Mouse (Mus musculus) embryo, embryonic 9.5 days (tissue): Measurements from ENCODE around the gene Dpm2.

Experiments
- DNase-seq: peaks from one replicate; pipeline ENCODE4 v3.0.0-alpha.2; 2017; ENCODE audit errors: extremely low spot score

Gene Dpm2

DNA sequence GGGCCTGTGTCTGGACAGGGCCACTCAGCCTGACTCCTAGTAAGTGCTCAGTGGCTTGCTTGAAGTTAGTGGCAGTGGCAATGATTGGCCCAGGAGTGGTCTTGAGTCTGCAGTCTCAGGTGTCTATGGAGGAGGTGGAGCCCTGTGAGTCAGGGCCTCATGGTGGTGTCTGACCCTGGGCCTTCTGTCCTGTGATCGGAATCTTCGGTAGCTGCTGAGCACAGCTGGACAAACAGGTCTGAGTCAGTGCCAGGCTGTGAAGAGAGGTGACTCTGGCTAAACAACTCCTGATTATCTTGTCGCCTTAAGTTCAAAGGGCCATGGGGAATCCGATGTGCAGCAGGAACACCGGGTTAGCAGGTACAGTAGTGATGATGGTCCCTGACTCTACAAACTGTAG, 23.3 kb upstream of the Dpm2 start:
- DNase-seq, result no peak

DNA sequence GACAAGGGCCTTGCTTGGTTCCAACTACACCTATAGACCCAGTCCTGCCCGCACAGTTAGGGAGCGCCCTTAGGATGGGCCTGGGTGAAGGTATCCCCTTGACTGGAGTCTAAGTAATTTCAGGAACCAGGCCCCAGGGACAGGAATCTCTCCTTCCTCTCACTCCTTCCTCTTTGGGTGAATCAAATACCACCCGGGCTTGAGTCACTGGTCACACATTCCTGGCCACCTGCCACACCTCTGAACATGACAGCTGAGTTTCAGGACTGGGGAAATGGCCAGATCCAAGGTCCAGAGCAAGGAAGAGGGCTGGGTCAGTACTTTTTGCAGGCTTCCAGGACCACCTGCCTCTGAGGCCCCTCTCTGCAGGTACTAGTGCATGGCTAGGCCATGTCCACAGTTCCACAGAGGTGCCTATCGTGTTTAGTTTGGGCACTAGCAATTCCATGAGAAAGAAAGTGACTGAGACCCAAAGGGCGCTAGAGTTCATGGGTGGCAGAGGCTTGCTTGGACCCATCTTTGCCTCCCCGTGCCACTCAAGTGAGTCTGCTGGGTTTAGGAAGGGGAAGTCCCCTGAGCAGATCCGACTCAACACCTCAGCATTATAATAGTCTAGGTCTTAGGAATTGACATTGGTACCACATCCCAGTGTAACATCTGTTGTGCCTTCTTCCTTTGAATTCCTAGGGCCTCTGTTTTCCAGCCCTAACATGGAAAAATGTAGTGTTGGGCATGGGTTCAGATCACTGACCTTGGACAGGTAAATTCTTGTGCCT, 22.5 kb upstream of the Dpm2 start:
- no peak for DNase-seq

DNA sequence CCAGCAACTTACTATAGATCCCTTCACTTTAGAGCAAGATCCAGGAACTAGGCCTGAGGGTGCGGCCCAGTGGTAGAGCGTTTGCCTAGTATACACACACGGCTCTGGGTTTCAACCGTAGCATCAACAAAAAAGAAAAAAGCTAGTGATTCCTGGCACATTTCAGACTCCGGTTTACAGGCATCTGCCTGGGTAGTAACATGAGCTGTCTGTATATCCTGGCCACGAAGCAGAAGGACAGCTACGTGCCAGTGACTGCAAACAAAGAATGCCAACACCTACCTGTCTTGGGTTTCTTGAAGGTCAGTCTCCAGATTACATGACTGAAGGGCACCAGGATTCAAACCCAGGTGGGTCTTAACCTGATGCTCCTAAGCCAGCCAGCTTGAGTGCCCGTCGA, 21.5 kb upstream of the Dpm2 start:
- DNase-seq, result no peak

DNA sequence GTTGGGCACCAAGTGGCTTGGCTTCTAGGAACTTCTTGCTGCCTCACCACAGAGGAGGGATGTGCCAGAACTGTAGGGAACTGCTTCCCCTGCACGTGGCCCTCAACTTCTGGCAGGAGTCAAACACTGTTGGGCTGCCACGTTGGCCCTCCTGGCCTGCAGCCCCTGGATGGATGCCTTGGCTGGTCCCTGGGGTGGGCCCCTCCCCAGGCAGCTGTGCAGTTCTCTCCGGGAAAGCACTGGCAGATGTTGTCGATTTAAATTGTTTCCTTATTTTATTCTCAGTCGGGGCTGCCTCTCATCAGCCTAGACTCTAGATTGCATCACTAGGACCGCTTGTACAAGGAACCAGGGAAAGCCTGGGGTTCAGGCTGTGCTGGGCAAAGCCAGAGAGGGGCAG, 20.9 kb upstream of the Dpm2 start:
- DNase-seq, result no peak

DNA sequence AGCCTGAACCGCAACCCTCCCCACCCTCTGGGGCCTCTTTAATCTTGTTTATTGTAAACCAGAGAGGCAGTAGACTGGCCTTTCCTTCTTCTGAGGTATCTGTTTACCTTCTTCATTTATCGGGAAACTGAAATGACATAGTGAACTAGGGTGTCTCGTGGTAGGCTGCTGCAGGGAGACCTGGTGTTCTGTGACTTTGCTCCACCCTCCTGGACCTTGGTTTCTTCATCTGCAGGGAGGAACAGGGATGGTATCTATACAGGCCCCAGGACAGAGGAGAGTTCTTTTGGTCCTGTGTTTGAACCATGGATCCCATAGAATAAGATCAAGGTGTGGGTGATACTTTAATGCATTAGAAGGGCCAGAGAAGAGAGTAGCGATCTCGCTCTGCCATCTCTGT, 19.4 kb upstream of the Dpm2 start:
- no peak for DNase-seq

DNA sequence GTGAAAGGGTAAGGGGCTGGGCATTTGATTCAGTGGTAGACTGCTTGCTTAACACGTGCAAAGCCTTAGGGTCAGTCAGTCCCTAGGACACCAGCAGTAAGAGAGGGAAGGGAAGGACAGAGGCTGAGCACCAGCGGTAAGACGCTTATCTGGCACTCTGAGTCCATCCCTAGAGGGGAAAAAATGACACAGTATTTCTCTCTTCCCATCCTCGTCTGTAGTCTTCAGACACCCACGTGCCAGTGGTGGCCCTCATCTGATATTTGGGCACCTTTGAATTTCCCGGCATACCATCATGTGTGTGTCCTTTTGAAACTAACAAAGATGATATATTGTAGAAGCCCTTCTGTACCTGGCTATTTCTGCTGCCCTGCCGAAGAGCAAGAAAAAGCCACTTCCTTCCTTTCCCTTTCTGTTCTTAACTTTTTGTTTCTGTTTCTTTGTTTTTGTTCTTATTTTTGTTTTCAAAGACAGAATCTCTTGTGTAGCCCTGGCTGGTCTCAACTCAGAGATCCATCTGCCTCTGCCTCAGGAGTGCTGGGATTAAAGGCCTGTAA, 17.0 kb upstream of the Dpm2 start:
- no peak for DNase-seq

DNA sequence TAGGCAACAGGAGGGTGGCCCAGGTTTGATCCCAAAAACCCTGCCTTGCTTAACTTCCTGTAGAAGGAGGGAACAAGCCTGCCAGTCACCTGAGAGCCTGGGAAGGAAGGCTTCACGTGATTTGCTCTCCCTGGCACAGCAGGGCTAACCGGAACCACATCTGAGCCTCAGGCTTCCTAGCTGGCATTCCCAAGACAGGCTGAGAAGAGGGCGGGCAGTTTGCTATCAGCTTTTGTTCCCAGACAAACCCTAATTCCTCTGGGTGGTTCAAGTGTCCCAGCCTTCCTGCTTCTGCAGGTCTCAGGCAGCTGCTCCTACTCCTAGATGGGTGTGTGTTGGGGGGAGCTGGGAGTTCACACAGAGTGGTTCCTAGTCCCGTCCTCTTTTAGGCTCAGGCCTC, 15.2 kb upstream of the Dpm2 start:
- DNase-seq, result no peak

DNA sequence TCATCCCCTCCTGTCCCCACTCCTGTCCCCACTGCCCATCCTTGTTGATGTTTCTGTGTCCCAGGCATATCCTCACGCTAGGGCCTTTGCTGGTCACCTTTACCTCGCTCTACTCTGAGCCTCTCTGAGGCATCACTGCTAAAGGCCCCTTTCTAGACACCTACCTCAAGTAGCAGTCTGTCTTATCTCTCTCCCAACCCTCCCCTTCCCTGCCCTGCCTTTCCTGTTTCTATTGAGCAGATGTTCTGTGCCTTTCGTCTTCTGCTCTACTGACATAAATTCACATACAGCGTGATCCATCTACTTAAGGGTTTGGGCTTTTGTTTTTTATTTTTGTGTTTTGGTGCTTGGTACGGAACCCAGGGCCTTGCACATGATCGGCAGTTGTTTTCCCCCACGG, 14.6 kb upstream of the Dpm2 start:
- no peak for DNase-seq

DNA sequence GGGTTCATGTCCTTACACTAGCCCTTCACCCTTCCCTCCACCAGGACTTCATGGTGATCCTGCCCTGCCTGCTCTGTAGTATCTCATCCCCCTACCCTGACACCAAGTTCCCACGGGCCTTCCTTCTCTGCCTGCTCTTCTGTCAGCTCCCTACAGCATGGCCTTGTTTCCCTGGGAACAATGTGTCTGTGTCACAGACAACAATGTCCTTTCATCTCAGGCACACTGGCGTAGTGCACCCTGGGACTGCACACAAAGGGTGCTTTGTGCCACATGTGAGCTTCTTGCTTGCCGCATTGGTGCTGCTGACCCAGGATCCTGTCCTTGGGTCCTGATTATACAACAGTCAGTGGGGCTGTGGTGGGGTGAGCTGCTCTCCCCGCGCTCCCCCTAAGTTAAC, 11.1 kb upstream of the Dpm2 start:
- DNase-seq, result peak; percentile 47

DNA sequence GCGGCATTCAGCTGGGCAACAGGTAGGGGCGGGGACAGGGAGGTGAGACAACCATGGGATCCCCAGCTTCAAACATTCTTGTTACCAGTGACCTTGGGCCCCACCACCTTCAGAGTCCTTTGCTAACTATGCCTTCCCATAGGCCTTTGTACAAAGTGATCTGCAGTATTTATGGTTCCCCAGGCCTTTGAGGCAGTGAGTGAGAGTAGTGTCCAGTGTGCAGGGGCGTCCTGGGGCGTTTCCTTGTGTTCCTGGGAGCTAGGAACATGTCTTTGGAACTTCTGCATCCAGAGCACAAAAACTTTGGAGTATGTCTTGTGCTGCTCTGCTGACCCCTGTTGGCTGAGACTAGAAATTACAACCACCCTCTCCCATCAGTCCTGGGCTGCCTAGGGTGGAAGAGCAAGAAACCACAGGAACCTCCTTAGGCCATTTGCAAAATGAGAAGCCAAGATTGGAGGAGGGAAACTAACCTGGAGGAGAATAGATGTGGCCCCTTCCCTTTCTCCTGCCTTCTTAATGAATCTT, 4.1 kb upstream of the Dpm2 start:
- DNase-seq, result peak; percentile 68

DNA sequence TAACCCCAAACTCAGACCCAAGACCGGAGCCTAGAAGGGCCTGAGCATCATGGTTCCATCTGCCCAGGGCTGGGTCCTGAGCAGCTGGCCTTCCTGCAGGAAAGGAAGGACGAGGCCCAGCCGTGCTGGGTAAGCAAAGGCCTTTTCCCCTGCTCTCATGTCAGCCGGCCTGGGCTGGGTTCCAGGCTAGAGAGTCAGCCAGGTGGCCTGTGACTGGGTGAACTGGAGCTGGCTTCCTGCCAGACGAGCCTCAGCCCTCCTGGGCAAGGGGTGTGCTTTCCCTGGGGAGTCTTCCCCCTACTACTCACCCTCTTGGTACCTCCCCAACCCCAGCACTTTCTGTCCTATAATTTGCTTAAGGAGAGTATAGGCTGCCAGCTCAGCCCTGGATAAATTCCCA, 2.5 kb upstream of the Dpm2 start:
- no peak for DNase-seq

DNA sequence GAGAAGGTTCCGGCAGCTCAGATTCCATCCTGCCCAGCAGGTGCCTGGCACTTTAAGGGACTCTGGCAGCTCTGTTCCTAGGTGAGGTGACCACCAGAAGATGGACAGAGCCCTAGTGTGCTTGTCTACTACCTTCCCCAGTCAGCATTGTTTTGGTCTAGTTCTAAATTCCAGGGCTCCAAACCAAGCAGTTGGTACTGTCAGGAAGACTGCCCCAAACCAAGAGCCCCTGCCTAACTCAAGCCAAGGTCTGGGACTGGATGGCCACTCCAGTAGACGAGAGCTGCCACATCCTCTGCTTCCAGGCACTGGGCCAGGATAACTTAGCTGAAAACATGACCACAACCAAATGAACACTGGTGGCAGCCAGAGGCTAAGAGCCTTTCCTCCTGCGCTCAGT, 1.7 kb upstream of the Dpm2 start:
- no peak for DNase-seq

DNA sequence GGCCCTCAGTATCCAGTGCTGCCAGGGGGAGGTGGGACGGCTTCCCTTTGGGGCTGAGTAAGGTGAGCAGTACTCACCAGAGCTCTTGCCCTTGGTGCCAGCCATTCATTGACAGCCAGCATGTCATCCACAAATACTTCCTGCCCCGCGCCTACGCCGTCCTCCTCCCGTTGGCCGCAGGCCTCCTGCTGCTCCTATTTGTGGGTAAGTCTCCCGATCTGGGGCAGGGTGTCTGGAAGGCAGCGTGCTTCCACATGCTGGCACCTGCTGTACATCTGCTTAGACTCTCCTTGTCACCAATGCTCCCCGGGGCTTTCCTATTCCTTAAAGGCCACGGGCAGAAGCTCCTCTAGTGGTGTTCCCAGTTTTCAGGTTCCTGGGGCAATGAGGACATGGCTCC, 1.5 kb downstream of the Dpm2 start:
- DNase-seq, result no peak

DNA sequence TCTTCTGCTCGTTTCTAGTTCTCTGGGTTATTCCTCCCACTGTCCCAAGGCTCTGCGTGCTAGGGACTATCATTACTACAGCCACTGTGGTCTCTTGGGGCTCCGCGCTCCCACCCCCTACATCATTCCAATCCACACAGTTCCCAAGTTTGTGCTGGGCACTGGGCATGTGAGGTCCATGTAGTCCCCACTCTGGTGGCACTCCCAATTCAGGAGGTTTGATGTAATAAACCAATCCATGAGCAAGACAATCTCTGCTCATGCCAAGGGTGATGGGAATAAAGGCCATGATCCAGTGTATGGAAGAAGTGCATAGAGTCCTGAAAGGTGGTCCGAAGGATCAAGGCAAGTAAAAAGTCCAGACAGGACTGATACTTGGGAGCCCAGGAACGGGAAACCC, 3.8 kb downstream of the Dpm2 start, which contains the start of gene Pip5kl1:
Pip5kl1 (plus strand) TSS at position 301 of the 400 bp plus-strand sequence.
- no peak for DNase-seq

DNA sequence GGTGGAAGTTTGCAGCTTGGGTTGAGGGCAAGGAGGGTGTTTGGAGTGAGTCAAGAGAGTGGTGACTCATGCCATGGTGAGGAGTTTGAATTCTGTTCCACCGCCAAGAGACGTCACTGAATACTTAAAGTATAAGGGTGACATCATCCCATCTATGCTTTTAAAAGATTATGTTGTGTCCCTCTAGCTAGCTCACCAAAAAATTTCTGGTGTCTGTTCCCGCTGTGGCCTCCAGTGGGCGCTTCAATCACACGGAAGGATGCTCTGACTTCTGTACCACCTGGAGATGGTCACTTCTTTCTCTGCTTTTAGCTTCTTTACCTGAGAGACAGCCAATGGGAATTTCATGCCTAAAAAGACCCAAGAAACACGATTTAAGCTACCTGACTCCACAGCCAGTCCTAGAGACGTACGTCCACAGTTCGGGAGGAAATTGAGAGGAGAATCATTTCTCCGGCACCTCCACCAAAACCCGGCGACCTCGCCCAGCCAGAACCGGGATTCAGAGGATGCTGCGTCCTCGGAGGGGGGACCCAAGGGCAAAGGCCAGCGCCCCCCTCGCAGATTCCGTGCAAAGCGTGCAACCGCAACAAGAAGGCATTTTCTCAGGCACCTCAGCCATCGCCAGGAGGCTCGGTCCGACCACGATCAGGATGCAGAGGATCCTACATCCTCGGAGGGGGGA, 4.4 kb downstream of the Dpm2 start:
- DNase-seq, result peak; percentile 63

DNA sequence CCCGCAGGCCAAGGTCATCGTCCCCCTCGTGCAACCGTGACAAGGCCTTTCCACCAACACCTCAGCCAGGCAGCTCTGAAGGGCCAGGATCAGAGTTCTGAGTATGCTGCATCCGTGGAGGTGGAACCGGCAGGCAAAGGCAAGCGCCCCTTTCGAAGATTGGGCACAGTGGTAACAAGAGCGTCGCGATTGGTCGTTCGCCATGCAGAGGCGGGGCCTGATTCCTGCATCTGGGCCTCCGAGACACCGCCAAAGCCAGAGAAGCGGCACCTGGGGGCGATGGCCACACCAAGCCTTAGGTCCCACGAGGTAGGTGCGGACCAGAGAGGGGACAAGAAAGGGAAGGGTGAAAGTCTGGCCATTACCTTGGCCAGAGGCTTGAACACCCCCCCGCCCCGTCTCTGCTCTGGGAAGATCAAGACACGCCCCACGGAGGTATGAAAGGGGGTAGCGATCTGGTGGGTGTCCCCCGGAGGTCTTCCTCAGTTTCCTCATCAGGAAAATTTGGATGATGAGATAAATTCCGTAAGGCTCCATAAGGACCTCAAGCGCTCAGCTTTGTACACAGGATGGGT, 5.0 kb downstream of the Dpm2 start, which contains the start of gene 9430097D07Rik:
9430097D07Rik (minus strand) TSS at position 99 of the 575 bp plus-strand sequence.
- peak; percentile 70 for DNase-seq

DNA sequence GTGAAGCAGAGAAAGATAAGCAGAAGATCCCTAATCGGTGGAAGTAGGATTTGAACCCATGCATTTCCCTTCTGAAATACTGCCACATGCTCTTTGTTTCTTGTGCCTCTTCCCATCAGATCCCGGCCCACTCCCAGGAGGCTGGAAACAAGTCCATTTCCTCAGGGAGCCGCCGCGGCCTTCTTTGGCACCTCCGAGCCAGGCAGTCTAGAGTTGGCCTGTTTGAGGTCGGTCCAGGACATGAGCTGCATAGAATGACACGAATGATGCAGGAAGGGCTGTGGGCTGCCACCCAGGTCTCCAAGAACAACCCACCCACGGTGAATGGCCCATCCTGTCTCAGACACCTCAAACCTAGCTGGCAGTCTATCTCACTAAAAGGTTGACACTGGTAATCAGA, 5.9 kb downstream of the Dpm2 start:
- DNase-seq, result no peak

DNA sequence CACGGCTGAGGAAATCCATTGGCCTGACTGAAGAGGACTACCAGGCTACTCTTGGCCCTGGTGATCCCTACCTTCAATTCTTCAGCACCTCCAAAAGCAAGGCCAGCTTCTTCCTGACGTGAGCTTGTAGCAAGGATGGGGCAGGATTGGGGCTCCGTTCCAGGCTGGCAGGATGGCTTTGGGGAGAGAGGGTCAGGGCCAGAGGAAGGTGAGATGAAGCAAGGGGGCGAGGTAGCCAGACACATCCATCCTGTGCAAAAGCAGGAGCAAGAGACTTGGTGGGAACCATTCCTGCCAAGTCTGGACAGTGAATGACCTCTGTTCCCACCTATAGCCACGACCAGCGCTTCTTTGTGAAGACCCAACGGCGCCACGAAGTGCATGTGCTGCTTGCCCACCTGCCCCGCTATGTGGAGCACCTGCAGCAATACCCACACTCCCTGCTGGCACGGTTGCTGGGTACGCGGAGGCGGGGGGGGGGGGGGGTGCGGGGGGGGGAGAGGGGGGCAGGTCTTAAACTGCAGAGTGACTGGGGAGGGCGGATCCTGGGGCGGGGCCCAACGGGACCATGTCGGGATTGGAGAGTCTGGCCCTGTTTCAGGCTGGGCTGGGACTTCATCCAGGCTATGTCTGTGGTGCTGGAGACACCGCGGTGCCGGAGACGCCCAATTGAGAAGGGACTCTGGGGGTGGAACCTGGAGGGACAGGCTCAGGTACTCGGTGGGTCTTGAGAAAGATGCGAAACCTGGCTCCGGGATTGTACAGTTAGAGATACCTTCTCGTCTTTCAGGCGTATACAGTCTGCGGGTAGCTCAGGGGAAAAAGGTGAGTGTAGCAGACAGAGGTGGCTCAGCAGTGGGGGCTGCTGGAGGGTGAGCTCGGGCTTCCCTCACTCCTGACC, 7.7 kb downstream of the Dpm2 start:
- DNase-seq, result no peak

DNA sequence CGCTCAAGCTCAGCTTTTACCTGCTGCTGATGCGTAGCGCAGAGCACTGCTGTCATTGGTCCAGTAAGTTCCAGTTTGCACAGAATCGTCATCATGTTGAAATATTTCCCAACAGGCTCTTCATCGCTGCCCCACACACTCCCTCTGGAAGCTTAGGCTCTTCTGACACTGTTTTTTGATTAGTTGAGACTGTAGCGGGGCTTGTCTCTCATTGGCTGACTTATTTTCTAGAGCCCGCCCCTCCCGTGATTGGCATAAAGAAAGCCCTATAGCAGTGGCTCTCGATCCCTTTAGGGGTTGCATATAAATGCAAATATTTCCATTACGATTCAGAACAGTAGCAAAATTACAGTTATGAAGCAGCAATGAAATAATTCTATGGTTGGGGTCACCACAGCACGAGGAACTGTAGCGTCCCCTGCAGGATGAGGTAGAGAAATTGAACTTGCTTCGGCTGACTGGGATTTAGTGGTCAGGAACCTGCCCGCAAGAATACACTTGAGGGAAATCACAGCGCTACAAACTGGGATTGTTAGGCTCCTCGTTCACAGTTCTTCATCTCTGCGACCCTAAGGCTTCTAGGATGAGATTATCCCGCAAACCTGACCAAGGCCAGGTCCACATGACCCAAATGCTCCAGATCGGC, 10.9 kb downstream of the Dpm2 start:
- DNase-seq, result peak; percentile 63

DNA sequence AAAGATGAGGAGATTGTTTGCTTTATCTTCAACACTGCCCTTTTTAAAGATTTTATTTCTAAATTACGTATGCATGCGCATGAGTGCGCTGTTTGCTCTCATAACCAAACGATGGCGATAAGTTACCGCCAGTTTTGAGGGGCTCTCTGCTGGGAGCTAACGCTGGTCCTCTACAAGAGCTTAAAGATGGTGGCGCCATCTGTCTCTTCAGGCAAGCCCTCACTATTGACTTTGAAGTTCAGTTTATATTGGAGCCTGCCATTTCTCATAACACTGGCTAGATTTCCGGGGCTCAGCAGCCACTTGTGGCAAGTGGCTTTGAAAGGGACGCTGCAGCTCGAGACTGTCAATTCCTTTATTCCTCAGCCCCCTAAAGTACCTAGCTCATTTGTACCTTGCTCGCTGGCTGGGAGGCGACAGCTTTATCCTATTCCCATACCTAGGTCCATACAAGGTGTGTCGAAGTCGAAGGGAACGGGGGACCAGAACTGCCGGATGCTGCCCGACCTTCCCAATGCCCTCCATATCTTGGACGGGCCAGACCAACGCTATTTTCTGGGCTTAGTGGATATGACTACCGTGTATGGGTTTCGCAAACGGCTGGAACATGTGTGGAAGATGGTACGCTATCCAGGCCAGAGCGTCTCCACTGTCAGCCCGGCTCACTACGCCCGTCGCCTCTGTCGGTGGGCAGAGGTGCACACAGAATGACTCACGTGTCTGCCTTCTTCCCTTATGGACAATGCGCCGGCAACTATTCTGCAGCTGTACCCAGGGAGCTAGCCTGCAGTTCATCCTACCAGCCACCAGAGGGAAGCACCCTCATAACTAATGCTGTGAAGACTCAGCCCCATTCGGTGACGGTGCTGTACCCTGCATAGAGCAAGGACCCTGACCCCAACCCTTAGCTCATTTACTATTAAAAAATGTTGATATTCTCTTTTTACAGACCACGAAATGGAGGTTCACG, 12.5 kb downstream of the Dpm2 start:
- DNase-seq, result peak; percentile 78
